Mouse (Mus musculus) heart, embryonic 10.5 days (tissue): Measurements from ENCODE around the gene Inpp5b. TPM values are rescaled to one million over a fixed set of nuclear protein-coding genes. Genes with fewer than 3 reads are reported as not detected.

Experiments used
- DNase-seq: peaks from one replicate; pipeline ENCODE4 v3.0.0-alpha.2; 2017; ENCODE audit warnings: low spot score
- H3K27ac ChIP-seq: fragments of 300-500 bp; sonication (generic); 2 replicates; pipeline ENCODE4 v1.5.1; 2016; ENCODE audit warnings: mild to moderate bottlenecking
- H3K27me3 ChIP-seq: fragments of 300-500 bp; sonication (generic); 2 replicates; pipeline ENCODE4 v1.6.1; 2016; ENCODE audit warnings: mild to moderate bottlenecking; ENCODE audit not compliant: poor library complexity, insufficient read depth, severe bottlenecking
- H3K36me3 ChIP-seq: fragments of 300-500 bp; sonication (generic); 2 replicates; pipeline ENCODE4 v1.6.1; 2016; ENCODE audit warnings: mild to moderate bottlenecking, moderate library complexity
- H3K4me1 ChIP-seq: fragments of 300-500 bp; sonication (generic); 2 replicates; pipeline ENCODE4 v1.6.1; 2016; ENCODE audit warnings: mild to moderate bottlenecking
- H3K4me3 ChIP-seq: fragments of 300-500 bp; sonication (generic); 2 replicates; pipeline ENCODE4 v1.5.1; 2016; ENCODE audit warnings: mild to moderate bottlenecking, moderate library complexity
- H3K9me3 ChIP-seq: fragments of 300-500 bp; sonication (generic); 2 replicates; pipeline ENCODE4 v1.6.1; 2016; ENCODE audit warnings: mild to moderate bottlenecking, moderate library complexity
- whole genome bisulfite sequencing: fragments of 180-500 bp; shearing (Covaris S2); methylation state at CpG from one replicate; pipeline ENCODE4 v1.1.7; 2016; 5-methylcytosine and 5-hydroxymethylcytosine counted together
- polyA plus RNA-seq: library from polyadenylated mRNA; unstranded; fragments of >200 nt; fragmentation: Nextera tagmentation; extraction: Ambion mirVana; gene quantifications from 2 replicates; pipeline ENCODE4 v1.2.1, GENCODE M21; 2016

The Inpp5b gene
- polyA plus RNA-seq, 1 experiment from 2014 or later, result 25.5 TPM

- no peak overlapping the region for H3K4me3 ChIP-seq
- WGBS, result 89% methylated on average over 8 of the region's 8 CpGs
- no peaks in the 10 kb centered on the region for H3K4me1 ChIP-seq
- peaks cover 75% of the 10 kb centered on the region for H3K36me3 ChIP-seq
- H3K27me3 ChIP-seq, result no peaks in the 10 kb centered on the region
- no peaks in the 10 kb centered on the region for H3K9me3 ChIP-seq
- no peak overlapping the region for H3K27ac ChIP-seq
- DNase-seq, result no peak
Observed at GRCm38 (mm10) chr4:124782395-124782794, 40.7 kb downstream of the Inpp5b start.

DNA sequence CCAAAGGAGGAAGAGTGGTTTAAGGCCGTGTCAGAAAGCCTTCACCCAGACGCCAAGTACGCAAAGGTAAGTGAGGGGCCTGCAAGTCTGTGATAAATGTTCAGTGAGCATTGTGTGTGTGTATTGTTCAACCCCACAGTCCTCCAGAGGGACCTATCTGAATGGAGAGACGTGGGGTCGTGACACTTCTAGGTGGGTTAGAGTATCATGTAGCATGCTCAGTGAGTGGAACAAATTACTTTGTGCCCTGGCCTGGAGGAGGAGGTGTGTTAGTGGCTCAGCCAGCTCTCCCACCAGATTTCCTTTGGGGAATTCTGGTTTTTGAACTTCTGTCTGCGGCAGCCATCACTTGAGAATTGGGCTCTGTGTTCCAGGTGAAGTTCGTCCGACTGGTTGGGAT, 42.3 kb downstream of the Inpp5b start:
- WGBS, result 89% methylated on average over 8 of the region's 8 CpGs
- H3K4me1 ChIP-seq, result no peaks in the 10 kb centered on the region
- DNase-seq, result no peak
- no peak overlapping the region for H3K4me3 ChIP-seq
- peaks cover 78% of the 10 kb centered on the region for H3K36me3 ChIP-seq
- H3K9me3 ChIP-seq, result no peaks in the 10 kb centered on the region
- no peaks in the 10 kb centered on the region for H3K27me3 ChIP-seq
- H3K27ac ChIP-seq, result no peak overlapping the region

DNA sequence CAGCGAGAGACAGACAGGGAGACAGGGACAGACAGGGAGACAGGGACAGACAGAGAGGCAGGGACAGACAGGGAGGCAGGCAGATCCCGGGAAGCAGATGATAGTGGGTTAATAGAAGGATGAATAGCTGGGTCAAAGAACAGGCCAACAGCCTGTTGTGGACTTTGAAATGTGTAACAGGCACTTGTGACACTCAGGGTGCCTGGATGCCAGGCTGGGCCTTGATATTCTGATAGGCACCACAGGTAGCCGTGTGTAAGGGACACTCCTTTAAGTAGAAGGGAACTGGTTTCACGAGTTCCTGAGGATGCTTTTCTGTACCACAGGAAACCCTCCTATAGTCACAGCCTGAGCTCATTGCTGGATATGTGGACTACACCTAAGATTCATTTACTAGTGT, 48.4 kb downstream of the Inpp5b start:
- Histone ChIP-seq H3K36me3 (peaks cover 84% of the 10 kb centered on the region), H3K4me1 (no peaks in the 10 kb centered on the region), H3K9me3 (no peaks in the 10 kb centered on the region), H3K27ac (no peak overlapping the region), H3K27me3 (no peaks in the 10 kb centered on the region), H3K4me3 (no peak overlapping the region)
- 74% methylated on average over 4 of the region's 4 CpGs for WGBS
- DNase-seq, result no peak

- H3K27ac ChIP-seq, result no peak overlapping the region
- H3K4me3 ChIP-seq, result no peak overlapping the region
- H3K27me3 ChIP-seq, result no peaks in the 10 kb centered on the region
- peaks cover 79% of the 10 kb centered on the region for H3K36me3 ChIP-seq
- DNase-seq, result no peak
- no peaks in the 10 kb centered on the region for H3K9me3 ChIP-seq
- 87% methylated on average over 8 of the region's 8 CpGs for WGBS
- H3K4me1 ChIP-seq, result no peaks in the 10 kb centered on the region
Observed at GRCm38 (mm10) chr4:124792114-124792513, 50.5 kb downstream of the Inpp5b start.

- H3K27ac ChIP-seq, result no peak overlapping the region
- no peaks in the 10 kb centered on the region for H3K4me1 ChIP-seq
- no peak overlapping the region for H3K4me3 ChIP-seq
- peaks cover 74% of the 10 kb centered on the region for H3K36me3 ChIP-seq
- H3K27me3 ChIP-seq, result no peaks in the 10 kb centered on the region
- H3K9me3 ChIP-seq, result no peaks in the 10 kb centered on the region
- DNase-seq, result no peak
- 90% methylated on average over 8 of the region's 8 CpGs for WGBS
Observed at GRCm38 (mm10) chr4:124796141-124796540, 54.5 kb downstream of the Inpp5b start.

- H3K4me3 ChIP-seq, result no peak overlapping the region
- H3K4me1 ChIP-seq, result no peaks in the 10 kb centered on the region
- H3K9me3 ChIP-seq, result no peaks in the 10 kb centered on the region
- 87% methylated on average over 2 of the region's 2 CpGs for WGBS
- DNase-seq, result no peak
- H3K36me3 ChIP-seq, result peaks cover 67% of the 10 kb centered on the region
- H3K27ac ChIP-seq, result no peak overlapping the region
- no peaks in the 10 kb centered on the region for H3K27me3 ChIP-seq
Observed at GRCm38 (mm10) chr4:124796913-124797312, 55.3 kb downstream of the Inpp5b start.

DNA sequence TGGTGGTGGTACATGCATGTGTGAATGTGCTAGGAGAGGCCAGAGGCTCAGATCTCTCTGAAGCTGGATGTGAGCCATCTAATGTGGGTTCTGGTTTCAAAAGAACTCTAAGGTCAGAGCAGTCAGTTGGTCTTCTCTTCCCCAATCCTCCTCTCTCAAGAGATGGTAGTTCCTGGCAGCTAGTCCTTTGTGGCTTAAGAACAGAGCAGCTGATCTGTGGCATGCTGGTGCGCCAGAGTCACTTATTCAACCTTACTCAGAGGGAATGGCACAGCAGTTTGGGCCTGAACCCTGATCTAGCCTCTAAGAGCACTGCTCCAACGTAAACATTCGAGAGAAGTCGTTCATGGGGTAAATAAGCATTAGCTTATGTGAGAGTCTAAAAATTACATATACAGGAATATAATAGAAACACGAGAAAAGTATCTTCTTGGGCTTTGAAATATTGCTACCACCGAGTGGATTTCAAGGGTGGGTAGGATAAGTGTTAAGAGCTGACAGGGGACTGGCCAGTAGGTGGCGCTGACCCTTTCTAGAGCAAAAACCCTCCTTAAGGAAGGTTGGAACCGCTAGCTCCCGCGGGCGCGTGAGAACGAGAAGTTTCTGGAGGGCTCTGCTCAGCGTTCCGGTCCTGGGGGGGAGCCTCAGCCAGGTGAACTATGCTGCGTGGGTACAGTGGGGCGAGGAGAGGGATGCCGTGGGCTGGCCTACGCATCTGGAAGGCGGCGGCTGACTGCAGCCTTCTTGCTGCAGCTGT, 60.1 kb downstream of the Inpp5b start, which contains the start of gene Mtf1:
Mtf1 (plus strand) TSS at position 553 of the 757 bp plus-strand sequence.
- Histone ChIP-seq H3K36me3 (peaks cover 42% of the 10 kb centered on the region), H3K4me3 (peak within 1 kb of the TSS; percentile 92), H3K27me3 (no peaks in the 10 kb centered on the region), H3K4me1 (peaks cover 8% of the 10 kb centered on the region; the same call in 1 of the 2 replicates), H3K9me3 (no peaks in the 10 kb centered on the region), H3K27ac (peak within 1 kb of the TSS; percentile 95)
- 4% methylated on average over 21 of the region's 21 CpGs for whole genome bisulfite sequencing
- DNase-seq, result peak; percentile 92

GRCm38 (mm10) chr4:124802309-124803260, 60.9 kb downstream of the Inpp5b start:
- H3K4me3 ChIP-seq, result peak overlapping the region; percentile 92
- no peaks in the 10 kb centered on the region for H3K27me3 ChIP-seq
- H3K4me1 ChIP-seq, result peaks cover 8% of the 10 kb centered on the region; the same call in 1 of the 2 replicates
- no peaks in the 10 kb centered on the region for H3K9me3 ChIP-seq
- peak overlapping the region; percentile 95 for H3K27ac ChIP-seq
- WGBS, result 1% methylated on average over 51 of the region's 53 CpGs
- peaks cover 47% of the 10 kb centered on the region for H3K36me3 ChIP-seq
- peak; percentile 99 for DNase-seq

GRCm38 (mm10) chr4:124803406-124803805, 61.8 kb downstream of the Inpp5b start:
- peaks cover 41% of the 10 kb centered on the region for H3K36me3 ChIP-seq
- no peaks in the 10 kb centered on the region for H3K9me3 ChIP-seq
- H3K27me3 ChIP-seq, result no peaks in the 10 kb centered on the region
- H3K27ac ChIP-seq, result no peak overlapping the region
- DNase-seq, result no peak
- WGBS, result 73% methylated on average over 6 of the region's 6 CpGs
- peak overlapping the region; percentile 92 for H3K4me3 ChIP-seq
- H3K4me1 ChIP-seq, result peaks cover 11% of the 10 kb centered on the region; the same call in 1 of the 2 replicates

- Histone ChIP-seq H3K27ac (no peak overlapping the region; the same call in 1 of the 2 replicates), H3K27me3 (no peaks in the 10 kb centered on the region), H3K4me1 (peaks cover 16% of the 10 kb centered on the region; the same call in 1 of the 2 replicates), H3K9me3 (no peaks in the 10 kb centered on the region), H3K4me3 (no peak overlapping the region), H3K36me3 (peaks cover 39% of the 10 kb centered on the region)
- DNase-seq, result no peak
- WGBS, result 52% methylated on average over 5 of the region's 5 CpGs
Observed at GRCm38 (mm10) chr4:124808511-124808910, 66.9 kb downstream of the Inpp5b start.

DNA sequence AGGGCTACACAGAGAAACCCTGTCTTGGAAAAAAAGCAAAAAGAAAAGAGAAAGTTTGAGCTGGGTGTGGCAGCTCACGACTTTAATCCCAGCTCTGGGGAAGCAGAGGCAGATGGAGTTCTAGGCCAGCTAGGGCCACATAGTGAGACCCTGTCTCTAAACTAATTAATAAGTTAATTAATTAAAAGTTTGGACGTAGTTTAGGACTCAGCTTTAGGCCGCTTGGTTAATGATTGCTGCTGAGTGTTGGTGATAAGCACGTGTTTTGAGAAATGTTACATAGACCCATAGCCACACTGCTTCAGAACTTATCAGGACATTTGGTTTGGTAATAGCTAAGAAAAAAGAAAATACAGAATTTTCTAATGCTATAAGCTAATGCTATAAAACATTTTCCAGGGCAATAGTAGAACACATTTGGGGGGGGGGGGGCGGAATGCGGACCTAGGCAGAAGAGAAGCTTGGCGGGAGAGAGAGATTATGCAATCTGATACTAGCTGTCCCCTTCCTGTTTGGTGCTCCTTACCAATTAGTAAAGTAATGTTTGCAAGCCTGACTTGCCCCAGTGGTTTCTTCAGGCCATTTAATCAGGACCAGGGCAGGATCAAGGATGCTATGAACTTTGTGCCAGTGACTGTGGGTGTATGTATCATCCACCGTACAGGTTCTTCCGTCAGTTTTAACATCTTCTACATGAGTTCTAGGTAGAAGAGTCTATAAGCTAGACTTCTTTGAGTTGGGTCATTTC, 67.7 kb downstream of the Inpp5b start:
- Histone ChIP-seq H3K36me3 (peaks cover 39% of the 10 kb centered on the region), H3K9me3 (no peaks in the 10 kb centered on the region)

DNA sequence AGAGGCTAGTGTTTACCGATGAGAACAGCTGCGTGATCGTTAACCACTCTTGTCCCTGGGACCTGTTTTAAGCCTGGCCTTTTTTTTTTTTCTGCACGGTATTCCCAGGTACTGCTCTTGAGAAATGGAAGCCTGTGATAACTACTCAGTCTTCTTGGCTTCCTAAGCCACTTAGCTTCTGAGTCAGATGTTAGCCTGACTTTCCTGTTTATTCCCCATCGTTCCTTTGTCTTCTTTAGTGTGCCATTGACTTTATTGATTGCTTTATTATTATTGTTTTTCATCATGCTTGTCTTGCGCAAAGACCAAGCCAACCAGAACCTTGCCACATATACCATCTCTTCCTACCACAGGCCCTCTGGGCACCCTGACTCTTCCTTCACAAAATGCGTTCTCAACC, 68.4 kb downstream of the Inpp5b start:
- Histone ChIP-seq H3K27me3 (no peaks in the 10 kb centered on the region), H3K9me3 (no peaks in the 10 kb centered on the region), H3K27ac (no peak overlapping the region), H3K4me1 (peaks cover 14% of the 10 kb centered on the region; the same call in 1 of the 2 replicates), H3K4me3 (no peak overlapping the region), H3K36me3 (peaks cover 35% of the 10 kb centered on the region)
- WGBS, result 85% methylated on average over 7 of the region's 7 CpGs
- DNase-seq, result no peak

More for the DNA sequence above, 67.7 kb downstream of the Inpp5b start:
- Histone ChIP-seq H3K27ac (no peak overlapping the region), H3K4me3 (no peak overlapping the region), H3K4me1 (peaks cover 14% of the 10 kb centered on the region; the same call in 1 of the 2 replicates), H3K27me3 (no peaks in the 10 kb centered on the region)
- WGBS, result 74% methylated on average over 9 of the region's 9 CpGs
- no peak for DNase-seq
